Mouse (Mus musculus) retina, embryonic 14.5 days (tissue): ENCODE measurements around the gene Cdc42bpa.

Experiments used
- DNase-seq: peaks from one replicate; pipeline ENCODE4 v3.0.0-alpha.2; 2015; ENCODE audit warnings: low spot score

Gene Cdc42bpa

GRCm38 (mm10) chr1:180031705-180032548, 71.7 kb downstream of the Cdc42bpa start:
- DNase-seq = no peak

DNA sequence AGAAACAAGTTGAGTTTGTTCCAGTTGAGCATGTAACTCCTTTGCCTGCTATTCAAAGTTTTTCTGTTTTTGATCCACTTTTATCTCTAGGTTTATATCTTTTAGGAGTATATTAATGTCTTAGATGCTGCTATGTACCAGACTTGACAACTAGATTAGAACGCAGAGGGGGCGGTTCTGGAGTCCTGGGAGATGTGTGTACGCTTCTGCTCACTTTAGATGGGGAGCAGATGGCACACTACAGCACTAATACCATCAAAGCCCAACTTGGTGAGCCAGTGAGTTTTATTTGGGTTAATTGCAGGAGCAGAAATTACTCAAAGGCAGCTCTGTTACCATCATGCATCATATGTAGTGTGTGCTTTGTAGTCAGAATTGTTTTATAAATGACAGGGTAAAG, 77.2 kb downstream of the Cdc42bpa start:
- peak; percentile 26 for DNase-seq

GRCm38 (mm10) chr1:180044160-180044559, 83.9 kb downstream of the Cdc42bpa start:
- no peak for DNase-seq

GRCm38 (mm10) chr1:180045172-180045571, 84.9 kb downstream of the Cdc42bpa start:
- DNase-seq = no peak

DNA sequence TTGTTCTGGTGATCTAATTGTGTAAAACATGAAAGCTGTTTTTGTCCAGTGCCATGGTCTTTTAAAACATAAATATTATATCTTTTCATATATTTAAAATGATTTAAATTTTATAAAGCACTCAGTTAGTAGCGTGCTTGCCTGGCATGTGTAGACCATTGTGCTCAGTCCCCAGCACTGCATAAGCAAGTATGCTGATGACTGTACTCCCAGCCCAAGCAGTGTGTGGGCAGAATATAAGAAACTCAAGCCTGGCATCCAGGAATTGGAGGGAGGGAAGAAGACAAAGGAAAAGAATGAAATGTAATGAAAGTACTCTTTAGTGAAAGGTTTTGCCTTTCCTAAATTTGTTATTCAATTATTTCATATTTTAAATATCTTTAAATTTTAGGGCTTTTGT, 128.9 kb downstream of the Cdc42bpa start:
- no peak for DNase-seq

DNA sequence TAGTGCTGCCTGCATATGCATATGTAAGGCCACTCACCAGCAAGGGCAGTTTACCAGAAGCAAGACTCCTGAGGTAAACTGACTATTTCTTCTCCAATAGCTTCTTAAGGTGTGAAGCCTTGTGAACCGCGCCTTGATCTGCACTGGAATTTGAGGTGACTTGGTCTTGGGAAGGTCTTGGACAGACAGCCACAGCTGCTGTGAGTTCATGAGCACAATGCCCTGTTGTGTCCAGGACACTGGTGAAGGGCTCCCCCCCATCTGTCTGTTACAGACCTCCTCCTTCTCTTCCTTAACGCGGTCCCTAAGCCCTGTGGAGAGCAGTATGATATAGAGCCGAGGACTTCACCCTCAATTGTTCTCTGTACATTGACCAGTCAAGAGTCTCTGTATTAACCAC, 138.2 kb downstream of the Cdc42bpa start:
- no peak for DNase-seq

- no peak for DNase-seq
These were observed 144.3 kb downstream of the Cdc42bpa start for GRCm38 (mm10) chr1:180104567-180104966.

GRCm38 (mm10) chr1:180109050-180109449, 148.8 kb downstream of the Cdc42bpa start:
- DNase-seq = no peak

- DNase-seq = peak; percentile 44
These were observed 156.3 kb downstream of the Cdc42bpa start for GRCm38 (mm10) chr1:180116525-180116924.

GRCm38 (mm10) chr1:180118233-180118632, 158.0 kb downstream of the Cdc42bpa start:
- DNase-seq = peak; percentile 11

- no peak for DNase-seq
These were observed 168.0 kb downstream of the Cdc42bpa start for GRCm38 (mm10) chr1:180128077-180128792.

GRCm38 (mm10) chr1:180131402-180131801, 171.1 kb downstream of the Cdc42bpa start:
- DNase-seq = no peak

- no peak for DNase-seq
These were observed 171.9 kb downstream of the Cdc42bpa start for GRCm38 (mm10) chr1:180132187-180132586.

- no peak for DNase-seq
These were observed 178.9 kb downstream of the Cdc42bpa start for GRCm38 (mm10) chr1:180139158-180139557.

GRCm38 (mm10) chr1:180140970-180141369, 180.7 kb downstream of the Cdc42bpa start:
- DNase-seq = no peak

- no peak for DNase-seq
These were observed 187.8 kb downstream of the Cdc42bpa start for GRCm38 (mm10) chr1:180148036-180148435.

GRCm38 (mm10) chr1:180148563-180148962, 188.3 kb downstream of the Cdc42bpa start:
- no peak for DNase-seq

DNA sequence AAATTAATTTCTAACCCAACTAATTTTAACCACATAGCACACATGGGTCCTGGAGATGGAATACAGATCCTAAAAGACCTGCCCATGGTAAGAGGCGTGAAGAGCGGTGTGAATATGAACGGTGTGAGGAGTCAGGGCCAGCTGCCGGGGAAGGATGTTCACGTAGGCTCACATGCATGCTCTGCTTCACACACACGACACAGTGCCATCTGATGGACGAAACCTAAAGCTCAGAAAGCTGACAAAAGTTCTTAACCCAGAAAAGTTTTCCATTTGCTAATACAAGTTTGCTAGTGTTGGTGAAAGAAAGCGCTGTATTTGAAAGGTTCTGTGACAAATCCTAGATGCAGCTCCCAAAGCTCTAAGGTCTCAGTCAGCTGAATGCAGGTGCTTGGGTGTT, 190.9 kb downstream of the Cdc42bpa start:
- DNase-seq = no peak

GRCm38 (mm10) chr1:180158648-180159047, 198.4 kb downstream of the Cdc42bpa start:
- no peak for DNase-seq

DNA sequence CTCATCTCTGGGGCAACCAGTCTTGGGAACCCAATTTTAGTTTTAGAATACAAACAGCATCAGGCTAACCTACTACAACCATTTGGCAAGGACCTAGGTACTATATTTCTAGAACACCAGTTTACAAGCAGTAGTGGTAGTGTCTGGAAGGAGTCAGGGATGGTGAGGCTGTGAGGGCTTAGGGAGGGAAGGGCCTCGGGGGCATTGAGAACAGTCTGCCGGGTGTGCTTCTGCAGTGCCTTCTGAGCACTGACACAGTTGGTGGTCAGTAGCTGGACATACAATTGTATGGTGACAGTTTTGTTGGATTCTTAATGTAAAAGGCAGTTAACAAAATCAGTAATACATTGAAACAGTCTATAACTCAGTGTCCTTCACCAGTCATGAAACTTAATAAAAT, 200.3 kb downstream of the Cdc42bpa start:
- no peak for DNase-seq

DNA sequence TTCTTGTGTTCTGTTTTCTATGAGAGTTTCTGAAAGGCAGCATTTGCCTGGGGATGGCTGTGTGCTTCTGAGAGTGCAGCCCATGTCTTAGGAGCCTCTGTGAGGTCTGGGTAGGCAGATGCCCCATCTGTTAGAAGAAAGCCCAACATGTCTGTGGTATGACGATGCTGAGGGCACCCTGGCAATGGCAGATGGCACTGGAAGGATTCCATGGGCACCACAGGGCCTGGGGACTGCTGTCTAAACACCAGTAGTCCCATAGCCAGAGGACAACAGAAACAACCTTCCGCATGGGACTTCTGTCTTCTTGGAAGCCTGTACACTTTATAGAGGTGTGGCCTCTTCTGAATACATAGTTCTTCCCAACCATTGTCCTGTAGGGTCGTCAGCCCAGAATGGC, 200.9 kb downstream of the Cdc42bpa start:
- no peak for DNase-seq

- no peak for DNase-seq
These were observed 201.5 kb downstream of the Cdc42bpa start for GRCm38 (mm10) chr1:180161566-180162355.
